Mouse (Mus musculus): ENCODE data around the gene Olfr826. TPM values are rescaled to one million over a fixed set of nuclear protein-coding genes. Genes with fewer than 3 reads are reported as not detected.

The Olfr826 gene
- polyA plus RNA-seq (2014; fragmentation: Nextera tagmentation; extraction: Ambion mirVana): not detected in 2 replicates

DNA sequence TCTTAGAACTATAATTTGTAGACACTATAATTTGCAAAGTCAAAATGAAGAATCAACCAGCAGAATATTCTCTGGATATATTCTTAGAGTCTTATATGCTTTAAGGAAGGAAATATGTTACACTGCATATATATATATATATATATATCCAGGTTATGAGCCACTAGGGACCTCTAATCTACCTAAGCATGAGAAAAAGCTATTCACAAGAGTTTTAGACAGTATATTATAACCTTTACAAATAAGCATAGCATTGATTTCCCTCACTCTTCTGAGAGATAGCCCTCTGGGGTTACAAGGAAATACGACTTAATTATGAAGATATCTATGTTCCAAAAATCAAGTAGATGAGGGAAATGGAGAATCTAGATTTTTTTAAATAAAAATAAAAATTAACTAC is at the start of gene Olfr826:
Gene Olfr826, minus strand, starts transcription at position 101 of the 400 bp plus-strand sequence.
- no peak for TF ChIP-seq CTCF (IDR thresholded peaks at IDR 0.05; ENCODE audit: low read depth)
- H3K4me3 ChIP-seq (ENCODE audit: low read depth, low read length): no peak within 1 kb of the TSS
- no peak within 1 kb of the TSS for H3K4me2 ChIP-seq
- no peaks in the 10 kb centered on the region for H3K27me3 ChIP-seq (ENCODE audit: insufficient read depth, low read length)
- no peaks in the 10 kb centered on the region for H3K9me3 ChIP-seq (ENCODE audit: low read depth, low read length)
- no peak within 1 kb of the TSS for H3K9ac ChIP-seq
- no peak within 1 kb of the TSS for H3K27ac ChIP-seq (ENCODE audit: low read depth)
- H3K4me1 ChIP-seq (ENCODE audit: insufficient read depth): no peaks in the 10 kb centered on the region
- 56% methylated on average over 1 of the region's 1 CpGs for WGBS
- DNase-seq (no peak), ATAC-seq (ENCODE audit: insufficient read depth) (no peak)
- no peaks in the 10 kb centered on the region for H3K36me3 ChIP-seq (ENCODE audit: insufficient read depth)

DNA sequence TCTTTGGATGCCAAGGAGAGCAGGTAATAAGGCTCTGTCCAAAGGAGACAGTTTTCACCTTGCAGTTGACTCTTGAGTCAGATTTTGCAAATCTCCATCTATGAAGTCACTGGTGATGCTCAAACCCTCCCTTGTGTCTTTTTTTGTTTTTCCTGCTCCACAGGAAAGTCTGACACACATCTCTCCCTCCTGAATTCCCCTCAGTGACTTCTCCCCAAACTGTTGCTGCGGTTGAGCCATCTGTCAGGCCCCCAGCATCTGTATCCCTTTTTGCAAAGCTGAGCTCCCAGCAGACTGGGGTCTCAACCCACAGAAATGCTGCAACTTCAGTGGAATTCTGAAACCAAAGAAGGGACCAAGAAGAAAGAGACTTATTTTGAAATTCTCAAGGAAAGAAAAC is 48.1 kb upstream of the Olfr826 start:
- DNase-seq: no peak
- Histone ChIP-seq H3K27me3 (ENCODE audit: insufficient read depth, low read length) (no peaks in the 10 kb centered on the region), H3K4me3 (ENCODE audit: low read depth, low read length) (no peak overlapping the region), H3K4me1 (ENCODE audit: insufficient read depth) (no peaks in the 10 kb centered on the region), H3K4me2 (no peak overlapping the region), H3K36me3 (ENCODE audit: insufficient read depth) (no peaks in the 10 kb centered on the region), H3K9me3 (ENCODE audit: low read depth, low read length) (no peaks in the 10 kb centered on the region), H3K27ac (ENCODE audit: low read depth) (no peak overlapping the region), H3K9ac (no peak overlapping the region)
- no peak for ATAC-seq (ENCODE audit: insufficient read depth)
- no peak for TF ChIP-seq CTCF (IDR thresholded peaks at IDR 0.05; ENCODE audit: low read depth)
- 71% methylated on average over 1 of the region's 1 CpGs for WGBS

DNA sequence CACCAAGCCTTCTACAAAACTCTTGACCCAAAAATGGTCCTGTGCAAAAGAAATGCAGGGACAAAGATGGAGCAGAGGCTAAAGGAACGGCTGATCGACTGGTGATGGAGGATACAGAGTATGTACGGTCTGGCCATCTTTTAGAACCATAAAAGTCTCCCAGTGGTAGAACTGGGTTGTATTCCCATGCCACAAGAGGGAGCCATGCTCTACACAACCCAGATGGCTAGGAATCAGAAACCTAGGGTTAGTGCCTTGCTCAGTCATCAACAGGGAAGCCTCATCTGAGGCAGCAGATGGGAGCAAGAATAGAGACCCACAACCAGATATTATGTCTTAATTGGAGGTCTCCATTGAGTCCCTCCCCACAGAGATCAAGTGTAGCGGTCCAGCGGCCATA is 45.6 kb upstream of the Olfr826 start:
- no peak for TF ChIP-seq CTCF (IDR thresholded peaks at IDR 0.05; ENCODE audit: low read depth)
- Histone ChIP-seq H3K27ac (ENCODE audit: low read depth) (no peak overlapping the region), H3K4me3 (ENCODE audit: low read depth, low read length) (no peak overlapping the region), H3K27me3 (ENCODE audit: insufficient read depth, low read length) (no peaks in the 10 kb centered on the region), H3K36me3 (ENCODE audit: insufficient read depth) (no peaks in the 10 kb centered on the region), H3K9ac (no peak overlapping the region), H3K4me1 (ENCODE audit: insufficient read depth) (no peaks in the 10 kb centered on the region), H3K9me3 (ENCODE audit: low read depth, low read length) (no peaks in the 10 kb centered on the region), H3K4me2 (no peak overlapping the region)
- 80% methylated on average over 5 of the region's 5 CpGs for WGBS
- DNase-seq: no peak
- ATAC-seq (ENCODE audit: insufficient read depth): no peak

DNA sequence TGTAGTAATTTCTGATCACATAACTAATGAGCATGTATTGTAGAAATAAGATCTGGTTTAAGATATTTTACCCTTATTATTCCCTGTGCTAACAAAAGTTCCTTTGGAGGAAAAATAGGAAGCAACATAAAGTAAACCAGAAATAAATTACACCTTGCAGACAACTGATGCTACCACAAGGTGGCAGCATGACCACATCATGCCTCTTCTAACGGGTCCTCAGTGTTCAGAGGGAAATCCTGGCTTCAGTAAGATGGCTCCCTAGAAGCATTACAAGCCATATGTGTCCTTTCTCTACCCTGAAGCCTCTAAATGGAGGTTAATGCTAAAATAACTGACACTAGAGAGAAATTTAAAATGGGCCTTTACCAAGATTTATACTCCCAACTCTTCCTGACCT is 44.3 kb upstream of the Olfr826 start:
- H3K27ac ChIP-seq (ENCODE audit: low read depth): no peak overlapping the region
- H3K4me1 ChIP-seq (ENCODE audit: insufficient read depth): no peaks in the 10 kb centered on the region
- no peak overlapping the region for H3K9ac ChIP-seq
- H3K4me3 ChIP-seq (ENCODE audit: low read depth, low read length): no peak overlapping the region
- H3K4me2 ChIP-seq: no peak overlapping the region
- 3% methylated on average over 1 of the region's 1 CpGs for WGBS
- DNase-seq: peak; percentile 80
- H3K36me3 ChIP-seq (ENCODE audit: insufficient read depth): no peaks in the 10 kb centered on the region
- no peaks in the 10 kb centered on the region for H3K9me3 ChIP-seq (ENCODE audit: low read depth, low read length)
- ATAC-seq (ENCODE audit: insufficient read depth): peak; percentile 70; the same call in 1 of the 2 replicates
- H3K27me3 ChIP-seq (ENCODE audit: insufficient read depth, low read length): no peaks in the 10 kb centered on the region
- TF ChIP-seq CTCF (IDR thresholded peaks at IDR 0.05; ENCODE audit: low read depth): peak; percentile 82

GRCm38 (mm10) chr10:130225034-130225433 is 41.0 kb upstream of the Olfr826 start:
- Histone ChIP-seq H3K4me1 (ENCODE audit: insufficient read depth) (no peaks in the 10 kb centered on the region), H3K4me2 (no peak overlapping the region), H3K4me3 (ENCODE audit: low read depth, low read length) (no peak overlapping the region), H3K9ac (no peak overlapping the region), H3K27me3 (ENCODE audit: insufficient read depth, low read length) (no peaks in the 10 kb centered on the region), H3K36me3 (ENCODE audit: insufficient read depth) (no peaks in the 10 kb centered on the region), H3K27ac (ENCODE audit: low read depth) (no peak overlapping the region), H3K9me3 (ENCODE audit: low read depth, low read length) (no peaks in the 10 kb centered on the region)
- DNase-seq: no peak
- 56% methylated on average over 3 of the region's 3 CpGs for WGBS
- ATAC-seq (ENCODE audit: insufficient read depth): no peak
- no peak for TF ChIP-seq CTCF (IDR thresholded peaks at IDR 0.05; ENCODE audit: low read depth)

DNA sequence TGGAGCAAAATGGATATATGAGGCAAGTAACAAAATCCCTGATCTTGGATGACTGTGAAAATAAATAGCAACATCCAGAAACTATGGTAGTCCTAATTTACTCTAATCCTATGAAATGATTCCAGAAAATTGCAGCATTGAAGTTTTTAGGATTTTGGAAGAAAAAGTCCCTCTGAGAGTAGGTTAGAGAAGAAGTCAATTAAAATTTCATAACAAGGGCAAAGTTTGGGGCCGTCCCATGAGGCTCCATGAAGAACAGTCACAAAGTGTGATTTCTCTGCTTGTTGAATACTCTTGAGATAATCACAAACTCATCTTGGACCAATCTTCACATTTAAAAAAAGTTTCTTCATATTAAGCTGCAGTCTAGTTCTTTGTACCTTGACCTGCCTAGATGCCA is 30.3 kb upstream of the Olfr826 start, which contains the start of gene Olfr827:
Gene Olfr827, minus strand, starts transcription at position 101 of the 400 bp plus-strand sequence.
- Histone ChIP-seq H3K27me3 (ENCODE audit: insufficient read depth, low read length) (no peaks in the 10 kb centered on the region), H3K9ac (no peak within 1 kb of the TSS), H3K36me3 (ENCODE audit: insufficient read depth) (no peaks in the 10 kb centered on the region), H3K4me2 (no peak within 1 kb of the TSS), H3K9me3 (ENCODE audit: low read depth, low read length) (no peaks in the 10 kb centered on the region), H3K4me1 (ENCODE audit: insufficient read depth) (no peaks in the 10 kb centered on the region), H3K27ac (ENCODE audit: low read depth) (no peak within 1 kb of the TSS), H3K4me3 (ENCODE audit: low read depth, low read length) (no peak within 1 kb of the TSS)
- ATAC-seq (ENCODE audit: insufficient read depth) (no peak), DNase-seq (no peak)
- no peak for TF ChIP-seq CTCF (IDR thresholded peaks at IDR 0.05; ENCODE audit: low read depth)
- 87% methylated on average over 1 of the region's 1 CpGs for WGBS

GRCm38 (mm10) chr10:130166666-130167065 is 17.3 kb downstream of the Olfr826 start, which contains the start of gene Olfr825:
TSS of gene Olfr825 (minus strand) at chr10:130166766.
- DNase-seq (no peak), ATAC-seq (ENCODE audit: insufficient read depth) (no peak)
- H3K27ac ChIP-seq (ENCODE audit: low read depth): no peak within 1 kb of the TSS
- H3K4me1 ChIP-seq (ENCODE audit: insufficient read depth): no peaks in the 10 kb centered on the region
- no peak within 1 kb of the TSS for H3K9ac ChIP-seq
- no peak within 1 kb of the TSS for H3K4me3 ChIP-seq (ENCODE audit: low read depth, low read length)
- TF ChIP-seq CTCF (IDR thresholded peaks at IDR 0.05; ENCODE audit: low read depth): no peak
- H3K9me3 ChIP-seq (ENCODE audit: low read depth, low read length): no peaks in the 10 kb centered on the region
- H3K36me3 ChIP-seq (ENCODE audit: insufficient read depth): no peaks in the 10 kb centered on the region
- no peak within 1 kb of the TSS for H3K4me2 ChIP-seq
- H3K27me3 ChIP-seq (ENCODE audit: insufficient read depth, low read length): no peaks in the 10 kb centered on the region

DNA sequence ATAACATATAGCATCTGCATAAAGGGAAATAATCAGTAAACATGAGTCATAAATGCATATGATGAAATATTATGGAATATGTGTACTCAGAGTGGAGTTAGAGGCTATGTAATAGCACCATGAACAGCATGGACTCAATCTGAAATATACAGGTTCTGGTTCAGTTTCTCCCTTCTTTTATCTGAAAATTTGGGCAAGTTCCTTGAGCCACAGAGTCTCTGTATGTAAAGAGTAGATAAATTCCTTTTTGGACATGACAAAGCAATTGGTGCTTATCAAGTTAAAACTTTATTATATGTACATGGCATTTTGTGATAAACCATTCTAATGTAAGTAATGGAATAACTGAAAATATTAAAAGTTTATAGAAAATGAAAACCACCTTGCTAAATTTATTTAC is 18.8 kb downstream of the Olfr826 start:
- ATAC-seq (ENCODE audit: insufficient read depth): no peak
- Histone ChIP-seq H3K4me3 (ENCODE audit: low read depth, low read length) (no peak overlapping the region), H3K27ac (ENCODE audit: low read depth) (no peak overlapping the region), H3K9ac (no peak overlapping the region), H3K9me3 (ENCODE audit: low read depth, low read length) (no peaks in the 10 kb centered on the region), H3K4me1 (ENCODE audit: insufficient read depth) (no peaks in the 10 kb centered on the region), H3K36me3 (ENCODE audit: insufficient read depth) (no peaks in the 10 kb centered on the region), H3K4me2 (no peak overlapping the region), H3K27me3 (ENCODE audit: insufficient read depth, low read length) (no peaks in the 10 kb centered on the region)
- no peak for TF ChIP-seq CTCF (IDR thresholded peaks at IDR 0.05; ENCODE audit: low read depth)
- no peak for DNase-seq

Measured in lung, embryonic 14.5 days (tissue).